Mouse (Mus musculus): Measurements from ENCODE around the gene Faim2. TPM values are rescaled to one million over a fixed set of nuclear protein-coding genes. Genes with fewer than 3 reads are reported as not detected.
A peak's percentile ranks its signal among the peaks of the same experiment; 100 is the strongest.

Faim2 gene
- polyA plus RNA-seq, 1 experiment from 2014 or later, result not detected

DNA sequence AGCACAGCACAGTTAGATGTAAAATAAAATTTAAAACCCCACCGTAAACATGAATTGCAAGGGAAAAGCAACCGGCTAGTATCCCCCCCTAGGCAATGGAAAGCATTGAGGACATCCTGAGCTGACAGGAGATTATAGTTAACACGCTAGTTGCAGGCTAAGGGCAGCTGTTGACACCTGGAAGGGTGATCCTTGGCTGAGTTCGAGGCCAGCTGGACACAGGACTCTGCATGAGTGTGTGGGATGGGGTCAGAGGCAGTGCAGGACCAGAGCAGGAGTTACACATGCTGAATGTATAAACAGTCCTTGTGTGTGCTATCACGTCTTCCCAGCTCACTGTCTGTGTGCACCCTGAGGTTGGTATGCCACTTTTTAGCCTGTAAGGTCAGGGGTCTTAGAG lies 24.7 kb downstream of the Faim2 start:
- H3K9me3 ChIP-seq (replicated peaks), result no peaks in the 10 kb centered on the region
- H3K4me3 ChIP-seq, result no peak overlapping the region
- H3K4me1 ChIP-seq, result peaks cover 43% of the 10 kb centered on the region
- 72% methylated on average over 5 of the region's 5 CpGs for WGBS
- DNase-seq (ENCODE audit: low spot score), result no peak
- H3K36me3 ChIP-seq, result no peaks in the 10 kb centered on the region
- H3K27ac ChIP-seq, result 0 out of 2 replicates have a peak overlapping the region, but pooled peaks have one; percentile 17
- peaks cover 42% of the 10 kb centered on the region for H3K27me3 ChIP-seq (ENCODE audit: low read depth, poor library complexity, severe bottlenecking)

DNA sequence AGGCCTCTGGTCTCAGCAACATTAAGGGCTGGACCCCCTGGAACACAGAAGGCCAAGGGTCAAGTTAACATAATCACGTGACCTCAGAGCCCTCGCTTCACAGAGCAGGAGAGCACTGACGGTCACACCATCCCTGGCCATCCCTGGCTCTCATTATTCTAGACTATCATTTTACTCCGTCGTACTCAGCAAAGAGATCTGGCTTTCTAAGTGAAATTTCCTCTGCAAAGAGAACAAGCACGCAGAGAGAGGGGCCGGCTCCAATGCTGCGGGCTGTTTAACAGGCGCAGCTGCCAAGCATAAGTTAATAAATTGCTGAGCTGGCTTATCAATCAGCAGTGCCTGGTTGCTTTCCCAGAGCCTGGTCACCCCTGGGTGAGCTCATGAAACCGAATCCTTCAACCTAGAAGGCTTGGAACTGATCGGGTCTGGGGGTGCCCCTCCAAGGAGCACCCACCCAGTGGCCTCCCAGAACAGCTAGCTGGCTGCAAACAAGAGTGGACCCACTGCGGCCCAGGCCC lies 25.6 kb downstream of the Faim2 start:
- Histone ChIP-seq H3K4me1 (peaks cover 51% of the 10 kb centered on the region), H3K9me3 (replicated peaks) (no peaks in the 10 kb centered on the region), H3K27me3 (ENCODE audit: low read depth, poor library complexity, severe bottlenecking) (peaks cover 50% of the 10 kb centered on the region), H3K4me3 (no peak overlapping the region), H3K36me3 (no peaks in the 10 kb centered on the region), H3K27ac (peak overlapping the region; percentile 38; the same call in 1 of the 2 replicates)
- no peak for DNase-seq (ENCODE audit: low spot score)
- 43% methylated on average over 12 of the region's 12 CpGs for WGBS

DNA sequence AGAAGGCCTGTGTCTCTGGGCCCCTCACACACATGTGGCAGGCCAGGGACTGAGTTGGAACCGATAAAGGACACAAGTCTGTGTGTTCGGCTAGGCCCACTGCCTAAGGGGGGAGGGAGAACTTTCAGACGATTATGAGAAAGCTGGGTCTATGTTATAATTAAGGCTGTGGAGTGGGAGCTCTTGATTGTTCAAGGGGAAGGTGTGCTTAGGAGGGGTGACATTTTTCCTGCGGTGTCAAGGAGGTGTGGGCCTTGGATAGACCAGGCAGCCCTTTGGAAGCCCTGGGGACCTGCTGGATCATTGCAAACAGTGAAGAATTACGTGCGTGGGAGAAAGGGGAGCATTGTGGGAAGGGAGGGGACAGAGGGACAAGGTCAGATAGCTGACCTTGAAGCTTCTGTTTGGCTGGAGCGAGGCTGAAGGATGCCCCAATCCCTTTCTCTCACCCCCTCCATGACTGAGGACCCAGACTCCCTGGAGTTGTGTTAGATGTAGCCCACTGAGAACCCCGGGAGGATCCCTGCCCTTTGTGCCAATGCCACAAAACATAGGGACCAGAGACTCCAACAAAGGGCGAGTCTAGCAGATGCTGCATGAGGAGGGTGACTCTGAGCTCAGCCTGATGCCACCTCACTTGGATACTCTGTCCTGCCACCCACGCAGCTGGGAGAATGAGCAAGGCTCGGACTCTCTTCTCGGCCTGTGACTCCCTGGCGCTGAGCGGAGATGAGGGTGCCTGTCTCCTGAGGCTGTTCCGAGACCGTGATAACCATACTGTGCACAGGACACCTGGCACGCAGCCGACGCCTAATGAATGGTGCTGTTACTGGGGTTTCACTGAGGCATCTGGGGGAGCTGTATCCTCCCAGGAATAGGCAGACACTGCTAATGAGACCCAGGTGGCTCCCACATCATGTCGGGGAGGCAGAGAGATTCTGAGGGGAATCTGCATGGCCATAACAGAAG lies 26.4 kb downstream of the Faim2 start:
- Histone ChIP-seq H3K4me3 (no peak overlapping the region), H3K9me3 (replicated peaks) (no peaks in the 10 kb centered on the region), H3K36me3 (no peaks in the 10 kb centered on the region), H3K27me3 (ENCODE audit: low read depth, poor library complexity, severe bottlenecking) (peaks cover 50% of the 10 kb centered on the region), H3K27ac (peak overlapping the region; percentile 38; the same call in 1 of the 2 replicates), H3K4me1 (peaks cover 52% of the 10 kb centered on the region)
- peak; percentile 44 for DNase-seq (ENCODE audit: low spot score)
- 72% methylated on average over 20 of the region's 20 CpGs for WGBS

DNA sequence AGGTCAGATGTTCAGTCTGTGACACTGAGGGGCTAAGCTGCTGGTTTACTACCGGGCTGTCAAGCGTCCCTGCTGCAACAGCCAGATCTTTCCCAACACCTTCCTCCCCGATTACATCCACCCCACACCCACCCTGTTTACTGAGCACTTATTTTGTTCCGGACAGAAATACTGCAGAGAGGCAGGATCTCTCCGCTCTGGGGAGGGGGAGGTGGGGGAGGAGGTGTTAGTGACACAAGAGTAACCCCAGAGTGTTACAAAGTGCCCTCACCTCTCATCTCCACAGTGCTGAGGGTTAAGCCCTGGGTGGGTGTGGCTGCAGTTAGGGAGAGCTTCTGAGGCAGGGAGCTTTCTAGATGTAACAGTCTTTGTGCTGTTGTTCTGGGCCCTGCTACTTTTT lies 27.6 kb downstream of the Faim2 start:
- Histone ChIP-seq H3K9me3 (replicated peaks) (no peaks in the 10 kb centered on the region), H3K4me1 (peaks cover 47% of the 10 kb centered on the region), H3K36me3 (no peaks in the 10 kb centered on the region), H3K4me3 (no peak overlapping the region), H3K27me3 (ENCODE audit: low read depth, poor library complexity, severe bottlenecking) (peaks cover 52% of the 10 kb centered on the region), H3K27ac (no peak overlapping the region)
- no peak for DNase-seq (ENCODE audit: low spot score)
- WGBS, result 20% methylated on average over 5 of the region's 5 CpGs

DNA sequence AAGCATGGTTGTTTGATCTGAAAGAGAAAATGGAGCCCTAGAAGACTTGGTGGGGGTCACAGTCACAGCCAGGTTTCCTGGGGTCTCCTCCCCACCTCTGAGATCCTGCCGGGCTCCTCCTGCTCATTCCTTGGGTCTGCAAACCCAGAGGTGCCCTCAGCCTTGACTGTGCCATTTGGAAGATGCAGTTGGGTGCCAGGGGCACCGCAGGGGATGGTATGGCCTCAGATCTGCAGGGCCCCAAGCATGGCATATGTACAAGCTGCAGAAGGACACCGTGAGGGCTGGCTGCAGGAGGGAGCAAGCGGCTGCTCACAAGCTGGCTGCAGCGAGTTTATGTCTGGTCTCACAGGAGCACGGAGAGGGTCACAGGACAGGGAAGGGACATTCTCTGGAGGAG lies 28.2 kb downstream of the Faim2 start:
- Histone ChIP-seq H3K9me3 (replicated peaks) (no peaks in the 10 kb centered on the region), H3K4me3 (no peak overlapping the region), H3K36me3 (no peaks in the 10 kb centered on the region), H3K27ac (no peak overlapping the region), H3K4me1 (peaks cover 47% of the 10 kb centered on the region), H3K27me3 (ENCODE audit: low read depth, poor library complexity, severe bottlenecking) (peaks cover 51% of the 10 kb centered on the region)
- no peak for DNase-seq (ENCODE audit: low spot score)
- WGBS, result 42% methylated on average over 6 of the region's 6 CpGs

DNA sequence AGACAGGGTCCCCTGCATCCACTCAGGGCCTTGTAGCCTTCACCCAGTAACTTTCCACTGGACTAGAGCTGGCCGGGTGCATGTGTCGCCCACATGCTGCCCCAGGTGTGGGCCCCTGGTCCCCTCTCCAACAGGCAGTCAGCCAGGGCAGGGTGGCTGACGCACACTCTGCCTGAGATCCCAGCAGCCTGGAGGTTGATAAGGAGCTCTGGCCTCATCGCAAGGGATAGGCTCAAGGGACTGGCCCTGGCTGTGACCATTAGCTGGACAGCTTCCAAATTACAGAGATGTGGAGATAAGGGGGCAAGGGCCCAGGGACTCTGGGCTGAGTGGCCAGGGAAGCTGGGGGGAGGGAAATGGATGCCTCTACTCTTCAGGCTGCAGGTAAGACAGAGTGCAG lies 29.2 kb downstream of the Faim2 start:
- H3K27me3 ChIP-seq (ENCODE audit: low read depth, poor library complexity, severe bottlenecking), result peaks cover 54% of the 10 kb centered on the region
- no peak for DNase-seq (ENCODE audit: low spot score)
- no peaks in the 10 kb centered on the region for H3K9me3 ChIP-seq (replicated peaks)
- no peak overlapping the region for H3K27ac ChIP-seq
- H3K4me1 ChIP-seq, result peaks cover 47% of the 10 kb centered on the region
- no peak overlapping the region for H3K4me3 ChIP-seq
- H3K36me3 ChIP-seq, result no peaks in the 10 kb centered on the region
- 56% methylated on average over 4 of the region's 4 CpGs for WGBS

DNA sequence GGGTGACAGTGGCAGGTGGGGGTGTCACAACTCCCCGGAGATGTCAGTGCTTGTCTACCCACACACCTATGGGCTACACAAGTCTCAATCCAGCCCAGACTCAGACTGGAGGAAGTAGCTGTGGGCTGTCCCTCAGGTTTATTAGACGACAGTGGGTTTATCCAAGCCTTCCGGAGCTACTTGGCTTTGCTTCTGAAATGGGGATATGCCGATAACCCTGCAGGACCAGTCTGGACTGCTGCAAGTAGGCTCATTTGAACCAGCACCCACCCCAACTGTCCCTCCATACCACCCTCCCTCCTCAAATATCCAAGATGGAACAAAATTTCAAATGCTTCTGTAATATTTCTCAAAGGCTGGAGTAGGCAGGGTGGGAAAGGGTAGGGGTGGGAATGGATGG lies 29.6 kb downstream of the Faim2 start:
- DNase-seq (ENCODE audit: low spot score), result no peak
- no peaks in the 10 kb centered on the region for H3K9me3 ChIP-seq (replicated peaks)
- no peaks in the 10 kb centered on the region for H3K36me3 ChIP-seq
- no peak overlapping the region for H3K27ac ChIP-seq
- 85% methylated on average over 4 of the region's 4 CpGs for WGBS
- peaks cover 54% of the 10 kb centered on the region for H3K27me3 ChIP-seq (ENCODE audit: low read depth, poor library complexity, severe bottlenecking)
- H3K4me3 ChIP-seq, result no peak overlapping the region
- H3K4me1 ChIP-seq, result peaks cover 45% of the 10 kb centered on the region

DNA sequence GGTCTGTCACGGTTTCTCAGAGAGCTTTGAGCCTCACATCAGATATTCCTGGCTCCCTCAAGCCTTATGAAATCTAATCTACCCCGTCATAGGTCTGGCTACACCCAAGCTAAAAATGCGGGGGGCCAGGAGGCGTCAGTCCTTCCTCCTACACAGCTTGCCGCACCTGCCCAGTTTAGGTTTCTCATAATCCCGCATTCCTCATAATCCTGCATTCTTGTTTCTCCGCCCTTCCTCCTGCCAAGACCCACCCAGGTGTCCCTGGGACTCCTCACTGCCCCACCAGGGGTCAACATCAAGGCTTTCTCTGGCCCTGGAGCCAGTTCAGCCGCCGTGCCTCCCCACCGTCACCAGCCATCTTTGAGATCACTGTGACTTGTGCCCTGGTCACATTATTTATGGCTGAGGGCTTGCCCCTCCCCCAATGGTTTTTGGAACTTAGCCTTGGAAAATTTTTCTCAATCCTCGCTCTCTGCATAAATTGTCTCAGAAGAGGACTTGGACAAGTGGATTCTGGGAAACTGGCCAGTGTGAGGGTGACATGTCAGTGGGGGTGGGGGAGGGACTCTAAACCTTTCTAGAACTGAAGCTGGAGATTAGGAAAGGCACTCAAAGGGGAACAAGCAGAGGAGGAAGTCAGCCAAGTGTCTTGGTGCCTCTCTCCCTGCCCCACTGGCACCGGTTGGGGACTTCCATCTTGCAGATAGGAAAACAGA lies 30.3 kb downstream of the Faim2 start:
- DNase-seq (ENCODE audit: low spot score), result no peak
- 56% methylated on average over 12 of the region's 12 CpGs for WGBS
- H3K27me3 ChIP-seq (ENCODE audit: low read depth, poor library complexity, severe bottlenecking), result peaks cover 54% of the 10 kb centered on the region

DNA sequence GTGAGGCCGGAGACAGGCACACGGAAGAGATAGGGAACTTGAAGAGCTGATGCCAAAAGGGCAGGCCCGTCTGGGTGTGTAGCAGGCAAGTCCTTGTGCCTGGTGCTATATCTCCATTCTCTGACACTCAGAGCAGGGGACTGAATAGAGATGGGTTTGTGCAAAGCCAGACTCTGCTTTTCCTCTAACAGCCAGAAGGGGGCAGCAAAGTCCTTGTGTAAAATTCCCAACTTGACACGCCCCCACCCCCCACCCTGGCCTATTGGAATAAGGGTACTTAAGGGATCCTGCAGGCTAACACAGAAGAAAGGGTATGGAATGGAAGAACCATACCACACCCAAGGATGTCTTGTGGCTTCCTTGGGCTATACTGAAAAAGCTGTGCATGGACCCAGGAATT lies 30.9 kb downstream of the Faim2 start:
- Histone ChIP-seq H3K4me3 (no peak overlapping the region), H3K4me1 (peaks cover 32% of the 10 kb centered on the region), H3K9me3 (replicated peaks) (no peaks in the 10 kb centered on the region), H3K36me3 (no peaks in the 10 kb centered on the region), H3K27ac (no peak overlapping the region), H3K27me3 (ENCODE audit: low read depth, poor library complexity, severe bottlenecking) (peaks cover 58% of the 10 kb centered on the region)
- 14% methylated on average over 4 of the region's 4 CpGs for WGBS
- peak; percentile 76 for DNase-seq (ENCODE audit: low spot score)

More for the DNA sequence above, 30.3 kb downstream of the Faim2 start:
- Histone ChIP-seq H3K27ac (no peak overlapping the region), H3K4me3 (no peak overlapping the region), H3K9me3 (replicated peaks) (no peaks in the 10 kb centered on the region), H3K36me3 (no peaks in the 10 kb centered on the region), H3K4me1 (peaks cover 38% of the 10 kb centered on the region)

DNA sequence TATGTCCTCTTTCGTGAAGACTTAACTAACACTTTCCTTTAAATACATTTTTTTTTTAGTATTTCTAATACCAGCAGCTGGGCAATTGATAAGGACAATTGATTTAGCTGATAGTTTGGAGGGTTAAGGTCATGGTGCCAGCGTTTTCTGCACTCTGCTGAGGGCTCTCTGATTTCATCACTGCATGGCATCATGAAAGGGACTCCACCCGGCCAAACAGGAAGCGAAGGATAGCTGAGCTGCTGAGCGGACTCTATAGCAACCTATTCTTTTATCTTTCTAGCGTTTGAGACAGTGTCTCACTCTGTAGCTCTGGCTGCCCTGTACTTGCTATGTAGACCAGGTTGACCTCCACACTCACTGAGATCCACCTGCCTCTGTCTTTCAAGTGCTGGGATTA lies 43.2 kb downstream of the Faim2 start:
- DNase-seq (ENCODE audit: low spot score), result no peak
- no peaks in the 10 kb centered on the region for H3K36me3 ChIP-seq
- no peaks in the 10 kb centered on the region for H3K4me1 ChIP-seq
- H3K27me3 ChIP-seq (ENCODE audit: low read depth, poor library complexity, severe bottlenecking), result 0 out of 2 replicates have a peak, but pooled peaks cover 4% of the 10 kb centered on the region
- 83% methylated on average over 6 of the region's 6 CpGs for WGBS
- no peaks in the 10 kb centered on the region for H3K9me3 ChIP-seq (replicated peaks)
- no peak overlapping the region for H3K27ac ChIP-seq
- H3K4me3 ChIP-seq, result no peak overlapping the region

DNA sequence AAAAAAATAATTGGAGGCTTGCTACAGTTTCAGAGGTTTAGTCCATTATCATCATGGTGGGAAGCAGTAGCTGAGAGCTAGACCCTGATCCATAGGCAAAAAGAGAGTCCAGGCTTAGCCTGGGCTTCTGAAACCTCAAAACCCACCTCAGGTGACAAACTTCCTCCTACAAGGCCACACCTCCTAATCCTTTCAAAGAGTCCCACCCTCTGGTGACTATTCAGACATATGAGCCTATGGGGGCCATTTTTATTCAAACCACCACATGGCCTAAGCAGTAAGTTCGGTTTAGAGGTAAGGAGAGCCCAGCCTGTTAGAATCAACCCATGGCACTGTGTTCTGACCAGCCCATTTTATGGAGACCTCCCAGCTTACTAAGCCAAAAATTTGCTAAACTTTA lies 52.2 kb downstream of the Faim2 start:
- 84% methylated on average over 1 of the region's 1 CpGs for WGBS
- peaks cover 11% of the 10 kb centered on the region for H3K36me3 ChIP-seq
- H3K4me1 ChIP-seq, result peaks cover 14% of the 10 kb centered on the region
- H3K27me3 ChIP-seq (ENCODE audit: low read depth, poor library complexity, severe bottlenecking), result no peaks in the 10 kb centered on the region
- no peak overlapping the region for H3K27ac ChIP-seq
- no peak for DNase-seq (ENCODE audit: low spot score)
- H3K4me3 ChIP-seq, result no peak overlapping the region
- no peaks in the 10 kb centered on the region for H3K9me3 ChIP-seq (replicated peaks)

DNA sequence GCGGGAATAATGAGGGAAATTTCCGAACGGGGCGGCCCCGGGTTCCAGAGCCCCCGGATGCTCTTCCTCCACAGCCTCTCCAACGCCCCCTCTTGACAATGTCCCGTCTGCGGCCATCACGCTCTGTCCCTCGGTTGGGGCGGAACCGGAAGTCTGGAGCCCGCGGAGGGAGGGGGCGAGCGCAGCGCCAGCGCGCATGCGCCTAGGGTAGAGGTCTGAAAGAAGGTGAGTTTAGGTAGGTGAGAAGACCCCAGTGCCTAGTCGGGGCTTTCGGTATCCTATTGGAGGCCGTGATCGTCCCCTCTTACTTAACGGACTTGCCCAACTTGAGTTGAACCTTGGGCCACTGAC lies 53.4 kb downstream of the Faim2 start, which contains the start of gene Bcdin3d:
Gene Bcdin3d (minus strand): TSS at position 155 of the 351 bp plus-strand sequence.
- H3K4me3 ChIP-seq, result peak within 1 kb of the TSS; percentile 87
- DNase-seq (ENCODE audit: low spot score), result peak; percentile 96
- under 1% methylated on average over 26 of the region's 26 CpGs for WGBS
- peak within 1 kb of the TSS; percentile 97 for H3K27ac ChIP-seq
- peaks cover 3% of the 10 kb centered on the region; the same call in 1 of the 2 replicates for H3K9me3 ChIP-seq (replicated peaks)
- peaks cover 24% of the 10 kb centered on the region for H3K36me3 ChIP-seq
- H3K4me1 ChIP-seq, result peaks cover 14% of the 10 kb centered on the region
- H3K27me3 ChIP-seq (ENCODE audit: low read depth, poor library complexity, severe bottlenecking), result no peaks in the 10 kb centered on the region

Data from limb, embryonic 10.5 days (tissue).